Mouse (Mus musculus): Measurements from ENCODE around the gene Tubb4b.

The Tubb4b gene

GRCm38 (mm10) chr2:25246183-25247072 is 21.9 kb upstream of the Tubb4b start, which contains the start of gene AL732309.1:
Gene AL732309.1, minus strand, starts transcription at chr2:25246863.
- no peak for DNase-seq (ENCODE audit: low spot score in 2 of 2)

- no peak for DNase-seq (ENCODE audit: low spot score in 2 of 2)
These were observed 19.6 kb upstream of the Tubb4b start for GRCm38 (mm10) chr2:25244144-25244543.

GRCm38 (mm10) chr2:25243342-25243741 is 18.8 kb upstream of the Tubb4b start:
- DNase-seq (ENCODE audit: low spot score in 2 of 2), result no peak

- peak; percentile 42 to 45 for DNase-seq (ENCODE audit: low spot score in 2 of 2)
These were observed 17.6 kb upstream of the Tubb4b start, which contains the start of the genes Rnf208 and Cysrt1 for GRCm38 (mm10) chr2:25242101-25242506. Gene Rnf208, plus strand, starts transcription at chr2:25242255. Gene Cysrt1, minus strand, starts transcription at chr2:25242452.

GRCm38 (mm10) chr2:25241438-25241775 is 16.9 kb upstream of the Tubb4b start:
- no peak for DNase-seq (ENCODE audit: low spot score in 2 of 2)

GRCm38 (mm10) chr2:25240723-25241437 is 16.4 kb upstream of the Tubb4b start:
- peak; percentile 69 to 70 for DNase-seq (ENCODE audit: low spot score in 2 of 2)

- DNase-seq (ENCODE audit: low spot score in 2 of 2), result no peak
These were observed 15.8 kb upstream of the Tubb4b start for GRCm38 (mm10) chr2:25240310-25240709.

- no peak for DNase-seq (ENCODE audit: low spot score in 2 of 2)
These were observed 15.3 kb upstream of the Tubb4b start for GRCm38 (mm10) chr2:25239766-25240165.

GRCm38 (mm10) chr2:25238106-25238505 is 13.6 kb upstream of the Tubb4b start:
- no peak for DNase-seq (ENCODE audit: low spot score in 2 of 2)

- no peak for DNase-seq (ENCODE audit: low spot score in 2 of 2)
These were observed 13.0 kb upstream of the Tubb4b start for GRCm38 (mm10) chr2:25237522-25237921.

- no peak for DNase-seq (ENCODE audit: low spot score in 2 of 2)
These were observed 12.1 kb upstream of the Tubb4b start, which contains the start of gene Rnf224 for GRCm38 (mm10) chr2:25236614-25237013. Gene Rnf224, minus strand, starts transcription at chr2:25236787.

- DNase-seq (ENCODE audit: low spot score in 2 of 2), result no peak
These were observed 10.2 kb upstream of the Tubb4b start for GRCm38 (mm10) chr2:25234551-25235220.

- no peak for DNase-seq (ENCODE audit: low spot score in 2 of 2)
These were observed 9.5 kb upstream of the Tubb4b start, which contains the start of gene Slc34a3 for GRCm38 (mm10) chr2:25234050-25234449. Gene Slc34a3, minus strand, starts transcription at chr2:25234364.

GRCm38 (mm10) chr2:25233421-25233820 is 8.9 kb upstream of the Tubb4b start:
- no peak for DNase-seq (ENCODE audit: low spot score in 2 of 2)

- DNase-seq (ENCODE audit: low spot score in 2 of 2), result no peak
These were observed 6.5 kb upstream of the Tubb4b start for GRCm38 (mm10) chr2:25231038-25231437.

- DNase-seq (ENCODE audit: low spot score in 2 of 2), result no peak
These were observed 6.1 kb upstream of the Tubb4b start for GRCm38 (mm10) chr2:25230581-25230980.

GRCm38 (mm10) chr2:25229582-25229981 is 5.1 kb upstream of the Tubb4b start:
- DNase-seq (ENCODE audit: low spot score in 2 of 2), result no peak

GRCm38 (mm10) chr2:25228995-25229530 is 4.6 kb upstream of the Tubb4b start:
- DNase-seq (ENCODE audit: low spot score in 2 of 2), result no peak

- peak; percentile 81 to 86 for DNase-seq (ENCODE audit: low spot score in 2 of 2)
These were observed 4.0 kb upstream of the Tubb4b start for GRCm38 (mm10) chr2:25228431-25228889.

- DNase-seq (ENCODE audit: low spot score in 2 of 2), result no peak
These were observed 2.9 kb upstream of the Tubb4b start for GRCm38 (mm10) chr2:25227406-25227805.

- peak; percentile 31 to 44 for DNase-seq (ENCODE audit: low spot score in 2 of 2)
These were observed 2.4 kb upstream of the Tubb4b start for GRCm38 (mm10) chr2:25226864-25227263.

Measured in right cerebral cortex, adult 2 months (tissue).